Mouse (Mus musculus): ENCODE measurements around the gene Akr1c6.
"Not testable (repeated sequence)": the region's sequence is repeated elsewhere in the genome, so short reads cannot be mapped to it uniquely, and the experiment has no call there.

Gene Akr1c6

GRCm38 (mm10) chr13:4434006-4434405 is at the start of gene Akr1c6:
Gene Akr1c6 (plus strand): TSS chr13:4434306.
- DNase-seq (ENCODE audit: low read depth): no peak

- no peak for DNase-seq (ENCODE audit: low read depth)
Measured at GRCm38 (mm10) chr13:4384918-4385317, 49.2 kb upstream of the Akr1c6 start.

- no peak for DNase-seq (ENCODE audit: low read depth)
Measured at GRCm38 (mm10) chr13:4385541-4385940, 48.6 kb upstream of the Akr1c6 start.

- DNase-seq (ENCODE audit: low read depth): no peak
Measured at GRCm38 (mm10) chr13:4388762-4389446, 45.2 kb upstream of the Akr1c6 start.

GRCm38 (mm10) chr13:4400360-4400759 is 33.7 kb upstream of the Akr1c6 start:
- DNase-seq (ENCODE audit: low read depth): not testable (repeated sequence)

- no peak for DNase-seq (ENCODE audit: low read depth)
Measured at GRCm38 (mm10) chr13:4400831-4401230, 33.3 kb upstream of the Akr1c6 start.

GRCm38 (mm10) chr13:4402221-4402620 is 31.9 kb upstream of the Akr1c6 start:
- no peak for DNase-seq (ENCODE audit: low read depth)

- no peak for DNase-seq (ENCODE audit: low read depth)
Measured at GRCm38 (mm10) chr13:4404726-4405125, 29.4 kb upstream of the Akr1c6 start.

GRCm38 (mm10) chr13:4406771-4407170 is 27.3 kb upstream of the Akr1c6 start:
- DNase-seq (ENCODE audit: low read depth): no peak

- DNase-seq (ENCODE audit: low read depth): no peak
Measured at GRCm38 (mm10) chr13:4428558-4428957, 5.5 kb upstream of the Akr1c6 start.

GRCm38 (mm10) chr13:4429034-4429433 is 5.1 kb upstream of the Akr1c6 start:
- DNase-seq (ENCODE audit: low read depth): no peak

- DNase-seq (ENCODE audit: low read depth): no peak
Measured at GRCm38 (mm10) chr13:4431129-4431528, 3.0 kb upstream of the Akr1c6 start.

- no peak for DNase-seq (ENCODE audit: low read depth)
Measured at GRCm38 (mm10) chr13:4465641-4466040, 31.5 kb downstream of the Akr1c6 start.

- no peak for DNase-seq (ENCODE audit: low read depth)
Measured at GRCm38 (mm10) chr13:4467896-4468295, 33.8 kb downstream of the Akr1c6 start.
